Mouse (Mus musculus): Measurements from ENCODE around the gene Cadps2.

Cadps2 gene

GRCm38 (mm10) chr6:23337411-23338063, 501.7 kb downstream of the Cadps2 start:
- no peak for DNase-seq

DNA sequence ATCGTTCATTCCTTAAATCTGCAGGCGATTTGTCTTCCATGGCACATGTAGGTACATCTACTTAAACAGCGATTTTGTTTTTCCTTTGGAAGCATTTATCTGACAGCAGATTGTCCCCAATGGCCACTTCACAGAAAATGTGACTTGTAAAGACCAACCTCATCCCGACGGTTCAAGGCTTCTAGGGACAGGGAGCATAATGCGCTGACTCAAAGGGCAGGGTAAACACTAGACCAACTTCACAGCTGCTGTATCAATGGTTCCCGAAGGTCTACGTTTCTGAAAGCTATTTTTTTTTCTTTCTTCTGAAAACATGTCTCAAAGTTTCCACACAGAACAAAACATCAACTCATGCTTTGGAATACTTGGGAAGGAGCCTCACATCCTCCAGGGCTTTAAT, 524.3 kb downstream of the Cadps2 start:
- DNase-seq: no peak

- no peak for DNase-seq
These were observed 524.9 kb downstream of the Cadps2 start for GRCm38 (mm10) chr6:23314291-23314690.

- DNase-seq: no peak
These were observed 533.2 kb downstream of the Cadps2 start for GRCm38 (mm10) chr6:23306046-23306445.

DNA sequence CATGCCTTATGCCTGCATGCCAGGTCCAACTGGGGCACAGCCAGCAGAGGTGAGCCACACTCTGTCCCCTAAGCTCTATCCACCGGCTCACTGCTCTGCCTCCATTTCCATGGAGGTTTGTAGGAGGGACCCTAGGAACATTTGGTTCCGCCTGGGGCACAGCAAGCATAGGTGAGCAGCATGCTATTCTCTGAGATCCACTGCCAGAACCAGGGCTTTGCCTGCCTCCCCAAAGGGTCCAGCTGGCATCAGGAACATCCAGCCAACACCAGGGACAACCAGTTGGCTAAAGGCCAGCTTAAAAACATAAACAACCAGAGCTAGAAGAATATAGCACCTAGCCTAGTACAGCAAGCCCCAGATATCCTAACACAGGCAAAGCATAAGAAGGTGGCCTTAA, 540.6 kb downstream of the Cadps2 start:
- no peak for DNase-seq

DNA sequence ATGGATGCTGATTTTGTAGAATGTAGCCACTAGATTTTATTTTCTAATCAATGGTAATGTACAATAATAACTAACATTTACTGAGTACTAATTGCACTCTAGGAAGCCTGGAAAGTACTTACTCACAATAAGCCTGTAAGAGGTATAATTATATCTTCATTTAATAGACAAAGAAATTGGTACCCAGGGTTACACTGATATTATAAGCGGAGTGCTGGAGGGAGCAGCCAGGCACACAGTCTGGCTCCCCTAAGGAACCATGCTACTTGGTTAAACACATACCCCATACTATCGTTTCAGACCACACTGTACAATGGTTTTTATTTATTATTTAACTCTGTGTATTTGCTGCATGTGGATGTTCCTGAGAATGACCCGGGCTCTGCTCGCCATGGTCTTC, 544.5 kb downstream of the Cadps2 start:
- DNase-seq: no peak

GRCm38 (mm10) chr6:23288752-23289151, 550.5 kb downstream of the Cadps2 start:
- DNase-seq: no peak

- no peak for DNase-seq
These were observed 557.8 kb downstream of the Cadps2 start for GRCm38 (mm10) chr6:23281514-23281820.

GRCm38 (mm10) chr6:23280811-23281513, 558.3 kb downstream of the Cadps2 start:
- no peak for DNase-seq

DNA sequence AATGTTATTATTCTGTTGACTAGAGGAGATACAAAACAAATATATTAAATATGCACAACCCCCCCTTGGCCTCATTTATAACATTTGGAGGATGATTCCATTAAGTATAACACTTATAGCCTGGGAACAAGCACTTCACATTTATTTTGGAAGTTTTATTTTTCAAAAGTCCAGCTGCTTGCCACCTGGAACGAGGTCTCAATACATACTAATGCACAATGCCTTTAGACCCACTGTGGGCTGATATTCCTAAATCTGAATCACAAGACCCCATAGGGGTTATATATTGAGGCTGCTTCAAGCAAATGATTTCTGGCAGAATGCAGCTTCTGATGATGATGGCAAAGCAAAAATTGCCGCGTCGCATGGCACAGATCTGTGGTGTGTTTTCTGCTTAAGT, 565.7 kb downstream of the Cadps2 start:
- DNase-seq: no peak

DNA sequence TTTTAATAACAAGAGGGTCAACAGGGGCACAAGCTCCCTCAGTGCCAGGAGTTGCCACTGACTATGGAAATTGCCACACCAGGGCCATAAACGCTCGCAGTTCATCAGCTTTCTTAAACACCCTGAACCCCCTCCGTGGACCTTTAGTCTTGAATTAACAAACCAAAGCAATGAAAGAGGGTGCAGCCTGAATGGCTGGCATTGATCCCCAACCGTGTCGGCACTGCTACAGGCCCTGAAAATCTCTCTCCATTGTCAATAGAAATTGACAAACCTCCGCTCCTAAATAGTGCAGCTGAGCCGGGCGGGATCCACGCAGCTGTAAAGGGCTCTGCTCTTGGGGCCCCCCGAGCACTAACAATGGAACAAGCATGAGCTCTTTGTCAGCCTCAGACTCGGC, 566.2 kb downstream of the Cadps2 start:
- no peak for DNase-seq

GRCm38 (mm10) chr6:23272542-23272941, 566.7 kb downstream of the Cadps2 start:
- no peak for DNase-seq

DNA sequence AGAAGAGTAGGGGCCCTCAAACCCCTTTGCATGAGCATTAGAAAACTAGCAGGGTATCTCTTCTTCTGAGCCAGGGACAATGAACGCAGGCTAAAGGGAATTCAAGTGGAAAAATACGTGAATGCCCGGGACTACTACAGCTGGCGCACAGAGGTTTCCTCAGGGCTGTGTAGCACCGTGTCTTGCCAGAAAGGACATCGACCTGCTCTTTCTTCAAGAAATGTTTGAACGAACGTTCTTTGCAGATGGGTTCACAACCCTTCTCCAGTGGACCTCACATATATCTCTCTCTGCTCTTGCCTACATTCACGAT, 578.5 kb downstream of the Cadps2 start:
- DNase-seq: no peak

- no peak for DNase-seq
These were observed 579.0 kb downstream of the Cadps2 start for GRCm38 (mm10) chr6:23260016-23260737.

DNA sequence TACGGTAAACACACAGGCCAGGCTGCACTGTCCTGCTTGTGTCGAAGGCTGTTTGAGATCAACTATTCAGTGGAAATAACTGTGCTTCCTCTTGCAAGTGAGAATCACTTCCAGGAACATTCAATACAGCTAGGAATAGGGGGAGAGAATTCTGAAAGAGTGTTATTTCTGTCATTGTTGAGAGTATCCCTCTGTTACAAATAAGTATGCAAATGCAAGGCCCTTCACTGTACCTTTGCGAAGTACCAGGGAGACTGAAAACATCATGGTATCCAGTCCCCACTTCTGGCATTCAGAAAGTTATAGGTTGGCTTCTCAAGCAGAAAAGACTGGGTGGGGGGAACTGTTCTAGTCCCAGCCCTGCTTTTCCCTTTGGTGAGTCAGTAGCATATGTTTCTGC, 581.2 kb downstream of the Cadps2 start:
- no peak for DNase-seq

GRCm38 (mm10) chr6:23255161-23255560, 584.1 kb downstream of the Cadps2 start:
- no peak for DNase-seq

DNA sequence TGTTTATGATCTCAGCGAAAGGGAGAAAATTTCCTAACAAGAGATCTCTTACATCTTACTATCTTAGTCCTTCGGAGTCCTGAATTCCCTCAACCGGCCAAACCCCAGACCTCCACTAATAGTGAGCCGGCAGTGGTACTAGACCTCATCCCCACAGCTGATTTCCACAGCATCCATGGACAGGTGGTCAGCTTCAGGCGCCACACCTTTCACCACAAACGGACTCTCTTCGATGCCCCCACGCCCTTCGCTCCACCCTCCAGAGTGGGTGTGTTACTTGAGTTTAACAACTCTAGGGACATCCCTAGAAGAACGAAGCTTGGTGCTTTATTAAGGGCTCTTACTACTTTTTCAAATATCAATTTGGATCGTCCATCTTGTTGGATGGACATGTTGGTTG, 584.6 kb downstream of the Cadps2 start:
- no peak for DNase-seq

- no peak for DNase-seq
These were observed 585.6 kb downstream of the Cadps2 start for GRCm38 (mm10) chr6:23253353-23254311.

- no peak for DNase-seq
These were observed 586.8 kb downstream of the Cadps2 start for GRCm38 (mm10) chr6:23252196-23253135.

- no peak for DNase-seq
These were observed 587.8 kb downstream of the Cadps2 start for GRCm38 (mm10) chr6:23251431-23251830.

DNA sequence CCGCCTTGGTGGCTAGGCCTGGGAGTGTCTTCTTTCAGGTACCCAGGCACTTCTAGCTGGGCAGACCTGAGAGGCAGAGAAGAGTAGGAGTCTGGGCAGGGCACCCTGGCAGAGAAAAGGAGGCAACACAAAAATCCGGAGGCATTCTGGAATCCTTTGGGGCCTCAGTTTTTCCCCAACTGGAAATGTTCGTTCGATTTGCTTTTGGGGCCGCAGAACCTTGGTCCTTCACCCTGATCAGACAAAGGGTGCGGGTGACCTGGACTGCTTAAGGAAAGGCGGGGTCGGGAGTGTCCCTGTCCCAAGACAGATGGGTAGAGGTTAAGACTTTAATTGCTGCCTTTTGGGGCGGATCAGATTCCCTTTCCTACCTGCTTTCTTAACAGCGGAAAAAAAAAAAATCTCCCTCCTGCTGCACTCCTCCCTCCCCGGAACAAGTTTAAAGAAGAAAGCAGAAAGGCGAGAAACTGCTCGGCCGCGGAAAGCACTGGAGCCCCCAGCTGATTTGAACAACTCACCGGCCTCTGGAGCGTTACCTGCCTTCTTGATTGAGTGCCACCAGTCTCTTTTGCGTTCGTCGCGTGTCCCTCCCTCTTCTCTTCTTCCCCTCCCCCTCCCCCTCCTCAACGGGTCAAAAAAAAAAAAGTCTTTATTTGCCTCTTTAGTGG, 588.8 kb downstream of the Cadps2 start:
- DNase-seq: no peak
